Mouse (Mus musculus): ENCODE data around the gene Fam57b.
A peak's percentile ranks its signal among the peaks of the same experiment; 100 is the strongest.

The Fam57b gene

GRCm38 (mm10) chr7:126797411-126798126 is at the start of gene Fam57b:
Gene Fam57b (plus strand): TSS chr7:126797668.
- DNase-seq (ENCODE audit: low spot score): no peak

- DNase-seq (ENCODE audit: low spot score): no peak
These were observed 48.6 kb upstream of the Fam57b start for GRCm38 (mm10) chr7:126748824-126749223.

- no peak for DNase-seq (ENCODE audit: low spot score)
These were observed 47.7 kb upstream of the Fam57b start for GRCm38 (mm10) chr7:126749582-126750343.

- peak; percentile 66 for DNase-seq (ENCODE audit: low spot score)
These were observed 42.6 kb upstream of the Fam57b start for GRCm38 (mm10) chr7:126754866-126755265.

GRCm38 (mm10) chr7:126758539-126758938 is 38.9 kb upstream of the Fam57b start:
- DNase-seq (ENCODE audit: low spot score): no peak

- DNase-seq (ENCODE audit: low spot score): peak; percentile 82
These were observed 38.3 kb upstream of the Fam57b start, which contains the start of gene Mapk3 for GRCm38 (mm10) chr7:126759050-126759671. Gene Mapk3 (plus strand): TSS chr7:126759601.

- no peak for DNase-seq (ENCODE audit: low spot score)
These were observed 37.6 kb upstream of the Fam57b start for GRCm38 (mm10) chr7:126759672-126760390.

GRCm38 (mm10) chr7:126760391-126760802 is 37.1 kb upstream of the Fam57b start:
- peak; percentile 57 for DNase-seq (ENCODE audit: low spot score)

GRCm38 (mm10) chr7:126760956-126761355 is 36.5 kb upstream of the Fam57b start:
- DNase-seq (ENCODE audit: low spot score): no peak

GRCm38 (mm10) chr7:126761529-126762067 is 35.9 kb upstream of the Fam57b start:
- no peak for DNase-seq (ENCODE audit: low spot score)

- DNase-seq (ENCODE audit: low spot score): no peak
These were observed 34.9 kb upstream of the Fam57b start for GRCm38 (mm10) chr7:126762471-126763008.

GRCm38 (mm10) chr7:126765540-126765939 is 31.9 kb upstream of the Fam57b start:
- no peak for DNase-seq (ENCODE audit: low spot score)

- DNase-seq (ENCODE audit: low spot score): no peak
These were observed 31.3 kb upstream of the Fam57b start, which contains the start of gene Gdpd3 for GRCm38 (mm10) chr7:126766201-126766600. Gene Gdpd3 (plus strand): TSS chr7:126766334.

- no peak for DNase-seq (ENCODE audit: low spot score)
These were observed 30.5 kb upstream of the Fam57b start for GRCm38 (mm10) chr7:126767001-126767400.

GRCm38 (mm10) chr7:126770784-126771183 is 26.7 kb upstream of the Fam57b start:
- no peak for DNase-seq (ENCODE audit: low spot score)

- no peak for DNase-seq (ENCODE audit: low spot score)
These were observed 24.1 kb upstream of the Fam57b start for GRCm38 (mm10) chr7:126773351-126773750.

GRCm38 (mm10) chr7:126774463-126774862 is 23.0 kb upstream of the Fam57b start:
- no peak for DNase-seq (ENCODE audit: low spot score)

GRCm38 (mm10) chr7:126775185-126775977 is 22.1 kb upstream of the Fam57b start:
- DNase-seq (ENCODE audit: low spot score): no peak

- DNase-seq (ENCODE audit: low spot score): no peak
These were observed 21.6 kb upstream of the Fam57b start for GRCm38 (mm10) chr7:126775978-126776234.

GRCm38 (mm10) chr7:126776598-126777057 is 20.8 kb upstream of the Fam57b start, which contains the start of gene Ypel3:
Gene Ypel3 (plus strand): TSS chr7:126776955.
- peak; percentile 90 for DNase-seq (ENCODE audit: low spot score)

- DNase-seq (ENCODE audit: low spot score): no peak
These were observed 20.0 kb upstream of the Fam57b start for GRCm38 (mm10) chr7:126777476-126777875.

All from urinary bladder, postnatal 25 days (tissue).